Mouse (Mus musculus) spleen, adult 2 months (tissue): Measurements from ENCODE around the gene Srp14. TPM values are rescaled to one million over a fixed set of nuclear protein-coding genes. Genes with fewer than 3 reads are reported as not detected.

Experiments
- DNase-seq, 2 experiments: peaks; one replicate each; pipeline versions ENCODE4 v3.0.0 to v3.0.0-alpha.2; 2012 to 2021; ENCODE audit warnings: low spot score in 2 of 2, low read depth in 1 of 2
- H3K27ac ChIP-seq: fragments of 200-500 bp; 2 replicates; pipeline ENCODE4 v1.5.1; 2012; ENCODE audit warnings: low read length, inconsistent platforms; ENCODE audit not compliant: insufficient read depth
- H3K27me3 ChIP-seq: fragments of 200-500 bp; 2 replicates; pipeline ENCODE4 v1.6.1; 2012; ENCODE audit warnings: mild to moderate bottlenecking, moderate library complexity, low read length, inconsistent platforms; ENCODE audit not compliant: control insufficient read depth, insufficient read depth
- H3K36me3 ChIP-seq: fragments of 200-500 bp; 2 replicates; pipeline ENCODE4 v1.6.1; 2012; ENCODE audit warnings: mild to moderate bottlenecking, low read length, inconsistent platforms; ENCODE audit not compliant: control insufficient read depth, insufficient read depth
- H3K4me1 ChIP-seq: fragments of 200-500 bp; 2 replicates; pipeline ENCODE4 v1.6.1; 2011; ENCODE audit warnings: inconsistent platforms; ENCODE audit not compliant: control insufficient read depth, insufficient read depth, insufficient read length
- H3K4me3 ChIP-seq: fragments of 200-500 bp; 2 replicates; pipeline ENCODE4 v1.5.1; 2011; ENCODE audit warnings: mild to moderate bottlenecking, inconsistent platforms; ENCODE audit not compliant: insufficient read depth, insufficient read length; ENCODE audit errors: extremely low read depth
- CTCF ChIP-seq: fragments of 200-500 bp; IDR thresholded peaks from 2 replicates; pipeline ENCODE4 v1.5.1; 2011; ENCODE audit warnings: mild to moderate bottlenecking, inconsistent platforms; ENCODE audit not compliant: insufficient read depth, insufficient read length, insufficient replicate concordance; ENCODE audit errors: extremely low read depth
- POLR2A ChIP-seq: fragments of 200-500 bp; IDR thresholded peaks from 2 replicates; pipeline ENCODE4 v1.6.1; 2011; ENCODE audit warnings: low read depth, low read length, inconsistent platforms
- WGBS: fragments of 180-500 bp; shearing (Covaris S2); methylation state at CpG from one replicate; pipeline ENCODE4 v1.1.7; 2018; 5-methylcytosine and 5-hydroxymethylcytosine counted together
- polyA plus RNA-seq: library from polyadenylated mRNA; depleted of rRNA; stranded (reverse); fragments of >200 nt; gene quantifications from 2 replicates; pipeline ENCODE4 v1.2.3, GENCODE M21; 2012; rRNA removed

Srp14 gene
- 29.0 and 32.0 TPM in 2 replicates for polyA plus RNA-seq

DNA sequence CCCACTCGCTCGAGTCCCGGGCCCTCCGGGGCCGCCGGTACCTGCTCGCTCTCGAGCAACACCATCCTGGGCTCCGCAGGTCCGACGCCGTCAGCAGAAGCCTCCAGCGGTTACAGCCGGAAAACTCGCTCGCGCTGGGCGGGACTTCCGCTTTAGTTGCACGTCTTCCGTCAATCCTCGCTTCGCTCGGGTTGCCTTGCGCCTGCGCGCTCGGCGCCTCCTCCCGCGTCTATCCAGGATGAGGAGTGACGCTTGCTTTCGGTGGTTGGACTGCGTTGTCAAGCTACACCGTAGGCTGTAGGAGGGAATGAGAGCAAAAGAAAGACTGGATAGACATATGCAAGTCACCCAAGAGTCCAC lies at the start of gene Srp14:
TSS of gene Srp14 (minus strand) at position 162 of the 360 bp plus-strand sequence.
- no peak for TF ChIP-seq CTCF
- TF ChIP-seq POLR2A: peak; percentile 62
- no peaks in the 10 kb centered on the region for H3K27me3 ChIP-seq
- H3K36me3 ChIP-seq: peaks cover 8% of the 10 kb centered on the region; the same call in 1 of the 2 replicates
- WGBS: under 1% methylated on average over 35 of the region's 35 CpGs
- peak within 1 kb of the TSS; percentile 69 for H3K27ac ChIP-seq
- H3K4me1 ChIP-seq: peaks cover 6% of the 10 kb centered on the region; the same call in 1 of the 2 replicates
- H3K4me3 ChIP-seq: peak within 1 kb of the TSS; percentile 87
- peak; percentile 90 to 92 for DNase-seq

DNA sequence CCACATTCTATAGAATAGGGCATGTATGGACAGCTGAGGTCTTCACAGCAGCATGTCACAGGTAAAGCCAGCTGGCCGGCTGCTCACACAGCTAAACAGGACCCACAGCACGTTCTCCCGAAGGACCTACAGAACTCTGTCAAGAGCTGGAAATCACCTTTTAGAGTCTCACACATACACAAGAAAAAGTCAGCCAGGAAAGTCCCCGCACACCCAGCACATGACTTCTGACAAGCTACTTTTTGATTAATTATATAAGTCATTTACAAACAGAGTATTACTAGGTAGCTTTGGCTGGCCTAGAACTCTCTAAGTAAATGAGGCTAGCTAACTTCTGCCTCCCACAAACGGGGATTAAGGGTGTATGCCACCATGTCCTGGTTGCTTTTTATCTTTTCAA lies 47.0 kb upstream of the Srp14 start:
- no peak for TF ChIP-seq CTCF
- no peak for TF ChIP-seq POLR2A
- no peak overlapping the region for H3K27ac ChIP-seq
- WGBS: 81% methylated on average over 5 of the region's 5 CpGs
- H3K4me1 ChIP-seq: peaks cover 5% of the 10 kb centered on the region; the same call in 1 of the 2 replicates
- DNase-seq: no peak
- H3K27me3 ChIP-seq: no peaks in the 10 kb centered on the region
- H3K4me3 ChIP-seq: no peak overlapping the region
- H3K36me3 ChIP-seq: peaks cover 3% of the 10 kb centered on the region

DNA sequence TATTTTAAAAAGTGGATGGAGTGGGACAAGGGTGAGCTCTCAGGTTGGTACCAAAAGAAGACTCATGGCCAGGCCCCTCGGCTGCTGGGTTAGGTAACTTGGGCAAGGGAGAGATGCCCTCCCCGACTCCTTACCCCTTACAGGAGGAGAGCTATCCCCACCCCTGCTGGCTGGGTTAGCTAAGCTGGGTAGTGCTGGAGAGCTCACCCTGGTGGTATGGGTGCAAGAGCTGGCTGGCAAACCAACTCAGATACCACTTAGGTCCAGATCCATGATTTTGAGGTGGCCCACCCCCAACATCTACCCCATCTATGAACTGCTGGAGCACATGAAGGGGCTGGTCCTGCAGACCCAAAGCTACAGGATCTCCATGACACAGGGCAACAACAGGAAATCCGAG lies 45.3 kb upstream of the Srp14 start:
- H3K36me3 ChIP-seq: no peaks in the 10 kb centered on the region
- peaks cover 8% of the 10 kb centered on the region; the same call in 1 of the 2 replicates for H3K4me1 ChIP-seq
- no peak for DNase-seq
- H3K27me3 ChIP-seq: no peaks in the 10 kb centered on the region
- no peak overlapping the region for H3K27ac ChIP-seq
- no peak for TF ChIP-seq POLR2A
- TF ChIP-seq CTCF: no peak
- H3K4me3 ChIP-seq: no peak overlapping the region
- 85% methylated on average over 3 of the region's 3 CpGs for WGBS

DNA sequence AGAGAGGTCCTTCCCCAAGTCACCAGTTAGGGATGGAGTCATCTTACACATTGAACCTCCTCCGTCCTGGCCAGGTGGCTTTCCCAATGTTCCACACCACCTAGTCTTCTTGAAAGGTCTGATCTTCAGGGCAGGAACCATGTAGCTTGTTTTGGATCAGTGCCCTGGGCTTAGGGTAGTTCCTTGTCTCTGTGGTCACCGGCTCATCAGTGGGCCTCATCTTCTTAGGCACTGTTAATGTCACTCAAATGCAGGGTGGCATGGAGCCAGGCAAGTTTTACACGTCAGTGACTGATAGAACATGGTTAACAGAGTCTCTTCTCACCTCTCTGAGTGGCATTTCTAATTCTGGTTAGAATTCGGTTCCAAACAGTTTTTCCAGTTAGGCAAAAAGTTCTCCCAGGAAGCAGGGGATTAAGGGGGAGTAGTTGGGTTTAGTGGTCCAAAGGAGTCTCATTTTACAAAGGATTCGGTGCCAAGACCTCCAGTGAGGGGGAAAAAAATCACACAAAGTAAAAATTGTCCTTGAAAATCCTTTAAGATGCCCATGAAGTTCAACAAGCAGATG lies 43.7 kb upstream of the Srp14 start:
- peaks cover 16% of the 10 kb centered on the region; the same call in 1 of the 2 replicates for H3K4me1 ChIP-seq
- no peaks in the 10 kb centered on the region for H3K27me3 ChIP-seq
- WGBS: 63% methylated on average over 5 of the region's 5 CpGs
- TF ChIP-seq POLR2A (no peak), CTCF (no peak)
- no peak for DNase-seq
- no peak overlapping the region for H3K27ac ChIP-seq
- H3K36me3 ChIP-seq: no peaks in the 10 kb centered on the region
- H3K4me3 ChIP-seq: no peak overlapping the region

DNA sequence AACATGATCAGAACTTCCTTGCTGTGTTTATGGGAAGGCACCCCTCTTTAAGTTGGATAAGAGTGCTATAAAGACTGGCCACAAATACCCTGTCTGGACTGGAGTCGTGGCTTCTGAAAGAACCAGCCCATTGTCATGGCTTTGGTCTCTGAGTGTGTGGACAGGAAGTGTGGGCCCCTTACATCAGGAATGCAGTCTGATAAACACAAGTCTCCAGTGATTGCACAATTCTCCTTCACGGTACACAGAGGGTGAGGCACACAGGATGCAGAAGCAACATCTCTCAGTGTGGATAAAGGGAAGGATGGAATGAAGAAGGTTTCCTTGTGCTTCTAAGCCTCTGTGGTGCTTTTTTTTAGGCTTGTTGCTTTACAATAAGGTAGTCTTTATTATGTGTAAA lies 42.8 kb upstream of the Srp14 start:
- no peak overlapping the region for H3K27ac ChIP-seq
- H3K36me3 ChIP-seq: no peaks in the 10 kb centered on the region
- 25% methylated on average over 2 of the region's 2 CpGs for WGBS
- H3K4me3 ChIP-seq: no peak overlapping the region
- peaks cover 18% of the 10 kb centered on the region; the same call in 1 of the 2 replicates for H3K4me1 ChIP-seq
- no peak for TF ChIP-seq CTCF
- TF ChIP-seq POLR2A: no peak
- DNase-seq: no peak
- no peaks in the 10 kb centered on the region for H3K27me3 ChIP-seq

DNA sequence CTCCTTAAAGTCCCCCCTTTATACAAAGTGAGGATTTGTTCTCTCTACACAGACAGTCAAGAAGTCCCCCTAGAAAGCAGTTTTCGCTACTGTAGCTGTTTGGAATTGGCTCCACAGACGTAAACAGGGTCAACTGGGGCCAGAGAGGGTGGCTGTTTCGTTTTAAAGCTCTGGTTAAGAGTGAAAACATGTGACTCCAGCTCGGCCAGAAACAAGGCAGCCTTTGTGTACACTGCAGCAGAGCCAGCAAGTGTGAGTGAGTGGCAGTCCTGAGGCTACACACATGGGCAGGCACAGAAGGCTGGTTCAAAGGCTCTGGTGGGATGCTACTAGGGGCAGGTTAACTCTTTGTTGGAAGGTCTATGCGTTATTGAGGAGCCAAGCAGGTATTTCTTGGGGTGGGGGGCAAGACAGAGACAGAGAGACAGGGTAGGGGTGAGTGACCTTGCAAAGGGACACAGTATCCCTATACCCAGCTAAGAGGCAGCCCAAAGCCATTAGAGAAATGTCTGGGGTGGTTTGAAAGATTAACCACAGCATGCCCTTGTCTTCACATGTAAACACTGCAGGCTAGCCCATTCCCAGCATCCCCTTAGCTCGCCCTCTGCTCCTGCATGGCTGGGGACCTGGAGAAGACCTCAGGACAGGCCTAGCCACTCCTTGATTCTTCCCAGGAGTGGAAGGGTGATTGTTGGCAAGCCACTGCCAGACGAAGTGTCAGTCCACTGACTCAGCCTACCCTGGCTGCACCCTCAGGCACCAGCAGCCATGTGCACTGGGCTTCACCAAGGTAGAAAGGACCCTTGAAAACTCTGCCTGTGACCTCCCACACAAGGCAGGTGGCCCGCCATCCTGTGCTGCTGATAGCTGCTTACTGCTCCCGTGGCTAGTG lies 40.8 kb upstream of the Srp14 start:
- TF ChIP-seq CTCF (no peak), POLR2A (no peak)
- 48% methylated on average over 9 of the region's 9 CpGs for WGBS
- H3K36me3 ChIP-seq: no peaks in the 10 kb centered on the region
- H3K4me3 ChIP-seq: no peak overlapping the region
- peaks cover 18% of the 10 kb centered on the region; the same call in 1 of the 2 replicates for H3K4me1 ChIP-seq
- DNase-seq: no peak
- H3K27ac ChIP-seq: peak overlapping the region; percentile 67
- no peaks in the 10 kb centered on the region for H3K27me3 ChIP-seq
